Mouse (Mus musculus) hindbrain, embryonic 14.5 days (tissue): ENCODE results near the gene Ifrd1. TPM values are rescaled to one million over a fixed set of nuclear protein-coding genes. Genes with fewer than 3 reads are reported as not detected.

Source experiments
- ATAC-seq: fragments of 200-750 bp; cut with Nextera tagmentation; 2 replicates; pipeline ENCODE4 v1.8.0; 2017; ENCODE audit warnings: moderate number of reproducible peaks, mild to moderate bottlenecking, moderate TSS enrichment, moderate library complexity; ENCODE audit not compliant: low FRiP score
- DNase-seq: peaks from one replicate; pipeline ENCODE4 v3.0.0-alpha.2; 2015; ENCODE audit warnings: low spot score
- H3K27ac ChIP-seq: fragments of 300-500 bp; sonication (generic); 2 replicates; pipeline ENCODE4 v1.5.1; 2014; ENCODE audit warnings: mild to moderate bottlenecking, moderate library complexity
- H3K27me3 ChIP-seq: fragments of 300-500 bp; sonication (generic); 2 replicates; pipeline ENCODE4 v1.6.1; 2014; ENCODE audit warnings: mild to moderate bottlenecking, low read length, mixed read lengths; ENCODE audit not compliant: control insufficient read depth, insufficient read depth
- H3K36me3 ChIP-seq: fragments of 300-500 bp; sonication (generic); replicated peaks from 2 replicates; pipeline ENCODE4 v1.6.1; 2014; ENCODE audit not compliant: control insufficient read depth, insufficient read depth
- H3K4me1 ChIP-seq: fragments of 300-500 bp; sonication (generic); replicated peaks from 2 replicates; pipeline ENCODE4 v1.6.1; 2014; ENCODE audit warnings: antibody characterized with exemption, low read length, mixed read lengths; ENCODE audit not compliant: control insufficient read depth, insufficient read depth
- H3K4me2 ChIP-seq: fragments of 300-500 bp; sonication (generic); replicated peaks from 2 replicates; pipeline ENCODE4 v1.6.1; 2014; ENCODE audit warnings: mild to moderate bottlenecking, moderate library complexity
- H3K4me3 ChIP-seq: fragments of 300-500 bp; sonication (generic); replicated peaks from 2 replicates; pipeline ENCODE4 v1.5.1; 2014; ENCODE audit warnings: mild to moderate bottlenecking, low read length
- H3K9ac ChIP-seq: fragments of 300-500 bp; sonication (generic); 2 replicates; pipeline ENCODE4 v1.6.1; 2014
- H3K9me3 ChIP-seq: fragments of 300-500 bp; sonication (generic); 2 replicates; pipeline ENCODE4 v1.6.1; 2016; ENCODE audit warnings: low read length; ENCODE audit not compliant: control insufficient read depth
- WGBS: fragments of 180-500 bp; shearing (Covaris S2); extraction: QIAGEN DNeasy Blood & Tissue Kit; methylation state at CpG from one replicate; pipeline ENCODE4 v1.1.7; 2014; 5-methylcytosine and 5-hydroxymethylcytosine counted together
- polyA plus RNA-seq: library from polyadenylated mRNA; unstranded; fragments of >200 nt; fragmentation: Nextera tagmentation; extraction: Ambion mirVana; gene quantifications from 2 replicates; pipeline ENCODE4 v1.2.1, GENCODE M21; 2014

Gene Ifrd1
- polyA plus RNA-seq, 1 experiment from 2014 or later: 178 TPM

DNA sequence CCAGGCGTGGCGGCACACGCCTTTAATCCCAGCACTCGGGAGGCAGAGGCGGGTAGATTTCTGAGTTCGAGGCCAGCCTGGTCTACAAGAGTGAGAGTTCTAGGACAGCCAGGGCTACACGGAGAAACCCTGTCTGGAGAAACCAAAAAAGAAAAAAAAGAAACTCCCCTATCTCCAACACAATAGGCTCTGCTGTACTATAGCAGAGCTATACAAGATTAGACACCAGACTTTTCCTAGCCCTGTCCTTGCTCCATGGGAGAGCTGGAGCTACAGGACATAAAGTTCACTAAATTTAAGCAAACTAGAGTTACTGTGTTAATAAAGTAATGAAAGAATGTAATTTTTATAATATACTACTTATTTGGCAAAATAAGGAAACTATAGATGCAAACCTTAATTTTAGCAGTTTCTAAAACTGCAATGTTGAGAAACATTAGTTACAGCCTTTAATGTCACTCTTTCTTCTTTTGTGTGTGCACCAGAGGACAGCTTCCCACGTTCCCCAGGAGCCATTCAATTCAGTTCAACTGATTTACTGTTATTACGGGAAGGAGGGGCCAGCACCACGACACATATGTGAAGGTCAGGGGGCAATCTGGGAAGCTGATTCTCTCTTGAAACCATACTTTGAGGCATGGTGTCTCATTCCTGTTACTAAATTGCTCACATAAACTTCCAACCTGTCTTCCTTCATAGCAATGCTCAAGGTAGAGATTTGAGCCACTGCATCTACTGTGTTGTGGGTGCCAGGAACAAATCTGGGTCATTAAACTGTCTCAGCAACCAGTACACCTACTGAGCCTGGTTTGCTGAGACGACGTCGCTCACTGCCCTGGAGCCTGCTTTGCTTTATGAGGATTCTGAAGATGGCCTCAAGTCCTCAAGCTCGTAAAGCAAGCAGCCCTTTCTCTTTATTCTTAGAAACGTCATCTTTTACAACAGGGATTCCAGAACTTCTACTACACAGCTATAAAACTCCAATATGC is 33.1 kb downstream of the Ifrd1 start:
- H3K27me3 ChIP-seq: no peaks in the 10 kb centered on the region
- 92% methylated on average over 15 of the region's 15 CpGs for WGBS
- peaks cover 63% of the 10 kb centered on the region for H3K36me3 ChIP-seq
- no peak overlapping the region for H3K27ac ChIP-seq
- H3K9ac ChIP-seq: no peak overlapping the region
- no peak for DNase-seq
- peaks cover 7% of the 10 kb centered on the region; the same call in 1 of the 2 replicates for H3K4me1 ChIP-seq
- no peaks in the 10 kb centered on the region for H3K9me3 ChIP-seq
- ATAC-seq: no peak
- no peak overlapping the region for H3K4me3 ChIP-seq
- no peak overlapping the region for H3K4me2 ChIP-seq

DNA sequence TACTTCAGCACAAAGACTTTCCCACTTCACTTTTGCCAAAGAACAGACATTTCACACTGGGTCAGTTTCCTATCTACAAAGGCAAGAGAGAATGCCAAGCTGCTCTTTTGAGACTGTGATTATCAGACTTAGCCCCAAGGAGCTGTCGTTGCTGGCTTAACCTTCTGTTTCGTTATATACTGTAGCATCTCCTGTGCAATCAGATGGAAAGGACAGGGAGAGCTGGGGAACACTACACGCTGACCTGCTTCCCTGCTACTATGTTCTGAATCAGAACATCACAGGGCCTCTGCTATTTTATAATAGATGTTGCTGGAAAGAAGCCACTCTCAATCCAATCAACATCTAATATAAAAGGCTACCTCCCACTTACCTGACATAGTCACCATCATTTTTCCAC is 39.3 kb downstream of the Ifrd1 start:
- Histone ChIP-seq H3K27me3 (no peaks in the 10 kb centered on the region), H3K9me3 (no peaks in the 10 kb centered on the region), H3K36me3 (peaks cover 89% of the 10 kb centered on the region), H3K4me3 (no peak overlapping the region), H3K4me1 (no peaks in the 10 kb centered on the region), H3K9ac (no peak overlapping the region), H3K27ac (no peak overlapping the region), H3K4me2 (no peak overlapping the region)
- ATAC-seq: no peak
- WGBS: 86% methylated on average over 3 of the region's 3 CpGs
- no peak for DNase-seq

DNA sequence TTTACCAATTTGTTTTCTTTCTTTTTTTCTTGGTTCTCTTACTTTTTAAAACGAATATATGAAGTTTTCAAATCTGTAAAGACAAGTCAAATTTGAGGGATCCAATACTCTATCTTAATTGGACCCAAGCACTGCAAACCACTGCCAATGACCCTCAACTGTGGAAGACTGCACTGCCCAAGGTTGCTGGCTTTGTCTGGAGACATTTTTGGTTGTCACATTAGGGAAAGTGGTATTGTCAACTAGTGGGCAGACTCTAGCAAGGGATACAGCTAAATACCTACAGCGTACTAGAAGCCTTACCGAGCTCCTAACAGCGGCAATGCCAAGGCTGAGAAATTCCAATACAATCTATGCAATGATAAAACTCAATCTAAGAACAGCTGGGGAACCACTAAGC is 40.4 kb downstream of the Ifrd1 start:
- ATAC-seq (no peak), DNase-seq (no peak)
- Histone ChIP-seq H3K9me3 (no peaks in the 10 kb centered on the region), H3K4me3 (no peak overlapping the region), H3K27ac (no peak overlapping the region), H3K27me3 (no peaks in the 10 kb centered on the region), H3K9ac (no peak overlapping the region), H3K4me2 (no peak overlapping the region), H3K4me1 (no peaks in the 10 kb centered on the region), H3K36me3 (peaks cover 89% of the 10 kb centered on the region)
- WGBS: 96% methylated on average over 4 of the region's 4 CpGs

DNA sequence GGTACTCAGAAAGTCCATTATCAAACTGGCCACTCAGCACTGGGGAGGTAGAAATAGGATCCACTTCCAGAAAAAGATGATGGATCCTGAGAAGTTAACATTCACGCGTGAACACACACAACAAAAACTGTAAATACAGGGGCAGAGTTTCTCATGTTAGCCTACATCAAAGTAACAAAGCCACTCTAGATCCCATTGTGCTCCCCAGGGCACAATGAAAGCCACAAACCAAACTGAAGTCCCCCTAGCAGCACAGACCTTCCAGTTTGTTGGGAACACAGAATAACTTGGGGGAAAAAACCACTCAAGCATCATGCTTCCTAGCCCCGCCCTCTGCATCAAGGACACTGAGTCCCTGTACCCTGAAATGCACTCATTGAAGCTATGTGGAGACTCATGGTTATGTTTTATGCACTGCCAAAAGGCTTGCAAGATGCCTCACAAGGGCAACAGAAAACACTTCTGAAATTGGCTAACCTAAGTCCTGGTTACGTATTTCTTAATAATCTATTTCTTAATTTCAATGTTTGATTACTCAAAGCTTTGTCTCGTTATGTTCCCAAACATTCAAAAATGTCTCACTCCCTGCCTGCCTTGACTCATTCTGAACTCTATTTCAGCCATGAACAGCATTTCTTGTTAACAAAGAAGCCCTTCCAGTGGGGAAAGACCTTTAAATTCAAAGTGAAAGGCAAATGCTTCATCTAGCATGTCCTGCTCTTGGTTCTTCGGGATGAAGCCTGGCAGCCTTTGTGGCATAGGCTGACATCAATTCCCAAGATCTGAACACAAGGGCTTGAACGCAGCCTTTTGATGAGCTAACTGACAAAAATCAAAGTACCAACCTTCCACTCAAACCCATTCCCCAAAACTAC is 45.9 kb downstream of the Ifrd1 start:
- WGBS: 94% methylated on average over 7 of the region's 7 CpGs
- Histone ChIP-seq H3K4me3 (no peak overlapping the region), H3K27ac (no peak overlapping the region), H3K27me3 (no peaks in the 10 kb centered on the region), H3K9me3 (no peaks in the 10 kb centered on the region), H3K9ac (no peak overlapping the region), H3K4me1 (0 out of 2 replicates have a peak, but pooled peaks cover 3% of the 10 kb centered on the region), H3K36me3 (peaks cover 60% of the 10 kb centered on the region), H3K4me2 (no peak overlapping the region)
- ATAC-seq: no peak
- DNase-seq: no peak

DNA sequence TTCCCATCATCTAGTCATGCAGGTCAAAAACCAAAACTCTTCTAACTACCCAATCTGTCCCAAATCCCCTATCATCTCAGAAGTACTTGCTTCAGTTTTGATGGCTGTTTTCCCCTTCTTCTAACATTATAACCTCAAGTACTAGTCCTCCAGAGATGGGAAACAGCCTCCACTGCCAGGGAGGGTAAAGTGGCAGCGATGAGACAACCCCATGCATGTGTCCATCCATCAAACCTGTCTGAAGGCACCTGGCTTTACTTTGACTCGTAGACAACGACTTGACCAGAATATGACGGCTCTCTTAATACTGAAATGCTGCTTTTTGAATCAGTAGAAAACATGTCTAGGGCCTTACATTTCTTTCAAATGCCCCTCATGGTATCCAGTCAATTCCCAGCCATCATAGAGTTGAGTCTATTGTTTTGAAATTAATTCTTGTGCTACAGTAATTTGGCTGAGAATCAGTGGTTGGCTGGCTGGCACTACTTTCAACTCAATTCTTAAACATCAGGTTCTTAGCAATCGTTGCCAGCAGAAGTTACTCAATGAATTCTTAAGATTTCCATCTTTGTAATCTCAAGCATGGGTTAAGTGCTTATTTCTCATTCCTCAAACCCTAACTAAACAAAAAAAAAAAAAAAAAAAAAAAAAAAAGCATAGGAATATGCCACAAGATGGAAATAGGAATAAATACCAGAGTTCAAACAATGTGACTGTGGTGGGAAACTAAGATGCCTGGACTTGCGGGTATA is 47.6 kb downstream of the Ifrd1 start:
- H3K27ac ChIP-seq: no peak overlapping the region
- no peak for ATAC-seq

DNA sequence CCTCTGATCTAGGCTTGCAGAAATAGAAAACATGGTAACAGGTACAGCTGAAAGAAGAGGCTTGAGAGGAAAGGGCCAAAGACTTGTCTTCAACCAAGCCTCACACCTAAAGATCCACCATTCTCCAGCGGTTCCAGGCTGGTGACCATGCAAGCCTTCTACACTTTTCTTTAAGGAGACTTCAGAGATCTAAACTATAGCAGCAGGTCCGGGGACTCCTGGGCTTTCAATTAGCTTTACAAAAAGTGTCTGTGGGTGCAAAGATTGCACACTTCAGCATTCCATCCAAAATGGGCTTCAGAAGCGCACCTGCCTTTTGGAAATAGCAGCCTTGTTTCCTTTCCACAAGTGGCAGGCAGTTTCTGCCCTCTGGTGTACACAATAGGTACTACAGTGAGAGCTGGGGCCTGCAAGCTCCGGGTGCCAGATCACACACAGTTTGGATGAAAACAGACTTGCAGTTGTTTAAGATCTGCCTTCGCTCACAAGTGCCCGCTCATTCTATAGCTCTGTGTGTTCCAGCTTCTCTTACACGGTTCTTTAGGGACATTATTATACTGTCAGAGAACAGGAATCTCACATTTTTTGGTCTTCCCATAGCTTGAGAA is 48.4 kb downstream of the Ifrd1 start:
- peaks cover 37% of the 10 kb centered on the region for H3K36me3 ChIP-seq
- no peak overlapping the region for H3K9ac ChIP-seq
- no peaks in the 10 kb centered on the region for H3K9me3 ChIP-seq
- WGBS: 50% methylated on average over 7 of the region's 7 CpGs
- 0 out of 2 replicates have a peak, but pooled peaks cover 3% of the 10 kb centered on the region for H3K4me1 ChIP-seq
- no peak overlapping the region for H3K4me2 ChIP-seq
- no peak overlapping the region for H3K4me3 ChIP-seq
- no peak overlapping the region for H3K27ac ChIP-seq
- ATAC-seq (peak; percentile 55; the same call in 1 of the 2 replicates), DNase-seq (peak; percentile 74)
- no peaks in the 10 kb centered on the region for H3K27me3 ChIP-seq

More for the DNA sequence above, 47.6 kb downstream of the Ifrd1 start:
- no peaks in the 10 kb centered on the region for H3K27me3 ChIP-seq
- H3K4me2 ChIP-seq: no peak overlapping the region
- 0 out of 2 replicates have a peak, but pooled peaks cover 3% of the 10 kb centered on the region for H3K4me1 ChIP-seq
- 88% methylated on average over 6 of the region's 6 CpGs for WGBS
- no peak for DNase-seq
- no peak overlapping the region for H3K9ac ChIP-seq
- no peaks in the 10 kb centered on the region for H3K9me3 ChIP-seq
- peaks cover 44% of the 10 kb centered on the region for H3K36me3 ChIP-seq
- H3K4me3 ChIP-seq: no peak overlapping the region

DNA sequence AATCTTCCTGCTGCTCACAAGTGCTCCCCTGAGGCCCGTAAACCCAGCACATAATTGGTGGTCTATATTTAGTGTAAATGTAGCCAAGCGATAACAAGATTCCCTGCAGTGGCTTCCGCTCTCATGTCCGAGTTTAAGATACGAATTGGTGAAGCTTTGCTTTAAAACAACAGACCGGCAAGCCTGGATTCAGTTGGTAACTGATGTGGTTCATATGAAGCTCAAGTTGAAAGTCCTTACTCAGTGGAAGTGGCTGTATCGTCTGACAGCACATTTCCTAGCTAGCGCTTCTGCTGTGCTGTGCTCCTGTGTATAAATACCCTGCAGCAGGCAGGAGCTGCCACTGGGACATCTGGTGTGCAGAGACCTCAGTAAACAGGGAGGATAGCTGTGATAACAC is 49.0 kb downstream of the Ifrd1 start, which contains the start of gene Lsmem1:
TSS of gene Lsmem1 (minus strand) at position 189 of the 400 bp plus-strand sequence.
- WGBS: 84% methylated on average over 8 of the region's 8 CpGs
- Histone ChIP-seq H3K4me2 (no peak within 1 kb of the TSS), H3K4me3 (no peak within 1 kb of the TSS), H3K27ac (no peak within 1 kb of the TSS), H3K4me1 (0 out of 2 replicates have a peak, but pooled peaks cover 3% of the 10 kb centered on the region), H3K9me3 (no peaks in the 10 kb centered on the region), H3K36me3 (peaks cover 31% of the 10 kb centered on the region), H3K9ac (no peak within 1 kb of the TSS), H3K27me3 (no peaks in the 10 kb centered on the region)
- no peak for DNase-seq
- peak; percentile 27; the same call in 1 of the 2 replicates for ATAC-seq

DNA sequence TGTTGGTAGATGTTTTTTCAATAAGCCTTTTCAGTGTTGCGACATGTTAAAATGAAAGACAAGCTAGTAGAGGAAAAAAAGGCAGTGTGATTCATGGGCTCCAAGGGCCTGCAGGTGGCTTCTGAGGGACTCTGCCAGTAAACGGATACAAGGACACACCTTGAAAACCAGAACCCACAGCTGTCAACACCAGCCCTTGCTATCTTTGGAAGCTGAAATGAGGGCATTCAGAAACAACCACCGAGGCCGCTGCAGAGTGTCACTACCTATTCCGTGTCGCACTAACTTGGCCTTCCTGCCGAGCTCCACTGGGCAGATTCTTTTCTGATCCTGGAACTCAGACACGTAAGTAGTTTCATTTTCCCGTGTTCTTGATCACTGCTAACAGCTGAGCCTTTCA is 49.9 kb downstream of the Ifrd1 start:
- Histone ChIP-seq H3K4me1 (0 out of 2 replicates have a peak, but pooled peaks cover 3% of the 10 kb centered on the region), H3K27me3 (no peaks in the 10 kb centered on the region), H3K4me2 (no peak overlapping the region), H3K36me3 (peaks cover 22% of the 10 kb centered on the region), H3K4me3 (no peak overlapping the region), H3K9me3 (no peaks in the 10 kb centered on the region), H3K27ac (no peak overlapping the region), H3K9ac (no peak overlapping the region)
- no peak for ATAC-seq
- DNase-seq: no peak
- 87% methylated on average over 9 of the region's 9 CpGs for WGBS
